Mouse (Mus musculus): ENCODE results near the gene 2010111I01Rik. TPM values are rescaled to one million over a fixed set of nuclear protein-coding genes. Genes with fewer than 3 reads are reported as not detected.

Gene 2010111I01Rik
- polyA plus RNA-seq, 1 experiment = 47.5 TPM

- TF ChIP-seq CTCF (IDR thresholded peaks at IDR 0.05; ENCODE audit: control insufficient read depth, insufficient read depth, low read length) = no peak
- no peak for TF ChIP-seq POLR2A (IDR thresholded peaks at IDR 0.05; ENCODE audit: borderline replicate concordance, control insufficient read depth, low read depth, low read length)
- Histone ChIP-seq H3K4me3 (replicated peaks; ENCODE audit: control insufficient read depth, low read depth, low read length) (no peak overlapping the region), H3K27ac (ENCODE audit: control insufficient read depth, insufficient read depth, low read depth, low read length, poor library complexity) (no peak overlapping the region), H3K4me1 (ENCODE audit: control insufficient read depth, insufficient read depth, low read length) (no peaks in the 10 kb centered on the region)
- 76% methylated on average over 1 of the region's 1 CpGs for whole genome bisulfite sequencing
Measured at GRCm38 (mm10) chr13:63136775-63137174, 172.1 kb downstream of the 2010111I01Rik start.

GRCm38 (mm10) chr13:63138376-63139048 lies 173.8 kb downstream of the 2010111I01Rik start:
- no peak for TF ChIP-seq CTCF (IDR thresholded peaks at IDR 0.05; ENCODE audit: control insufficient read depth, insufficient read depth, low read length)
- TF ChIP-seq POLR2A (IDR thresholded peaks at IDR 0.05; ENCODE audit: borderline replicate concordance, control insufficient read depth, low read depth, low read length) = no peak
- no peak overlapping the region for H3K4me3 ChIP-seq (replicated peaks; ENCODE audit: control insufficient read depth, low read depth, low read length)
- H3K4me1 ChIP-seq (ENCODE audit: control insufficient read depth, insufficient read depth, low read length) = no peaks in the 10 kb centered on the region
- no peak overlapping the region for H3K27ac ChIP-seq (ENCODE audit: control insufficient read depth, insufficient read depth, low read depth, low read length, poor library complexity)

- WGBS = 84% methylated on average over 10 of the region's 10 CpGs
- H3K4me3 ChIP-seq (replicated peaks; ENCODE audit: control insufficient read depth, low read depth, low read length) = no peak overlapping the region
- no peaks in the 10 kb centered on the region for H3K4me1 ChIP-seq (ENCODE audit: control insufficient read depth, insufficient read depth, low read length)
- TF ChIP-seq CTCF (IDR thresholded peaks at IDR 0.05; ENCODE audit: control insufficient read depth, insufficient read depth, low read length) = no peak
- TF ChIP-seq POLR2A (IDR thresholded peaks at IDR 0.05; ENCODE audit: borderline replicate concordance, control insufficient read depth, low read depth, low read length) = no peak
- H3K27ac ChIP-seq (ENCODE audit: control insufficient read depth, insufficient read depth, low read depth, low read length, poor library complexity) = no peak overlapping the region
Measured at GRCm38 (mm10) chr13:63139463-63140226, 175.0 kb downstream of the 2010111I01Rik start.

- 86% methylated on average over 6 of the region's 6 CpGs for WGBS
- no peak overlapping the region for H3K4me3 ChIP-seq (replicated peaks; ENCODE audit: control insufficient read depth, low read depth, low read length)
- no peak overlapping the region for H3K27ac ChIP-seq (ENCODE audit: control insufficient read depth, insufficient read depth, low read depth, low read length, poor library complexity)
- no peaks in the 10 kb centered on the region for H3K4me1 ChIP-seq (ENCODE audit: control insufficient read depth, insufficient read depth, low read length)
- TF ChIP-seq POLR2A (IDR thresholded peaks at IDR 0.05; ENCODE audit: borderline replicate concordance, control insufficient read depth, low read depth, low read length) (no peak), CTCF (IDR thresholded peaks at IDR 0.05; ENCODE audit: control insufficient read depth, insufficient read depth, low read length) (no peak)
Measured at GRCm38 (mm10) chr13:63140784-63141183, 176.1 kb downstream of the 2010111I01Rik start.

GRCm38 (mm10) chr13:63141275-63141674 lies 176.6 kb downstream of the 2010111I01Rik start:
- H3K4me1 ChIP-seq (ENCODE audit: control insufficient read depth, insufficient read depth, low read length) = no peaks in the 10 kb centered on the region
- no peak for TF ChIP-seq POLR2A (IDR thresholded peaks at IDR 0.05; ENCODE audit: borderline replicate concordance, control insufficient read depth, low read depth, low read length)
- no peak for TF ChIP-seq CTCF (IDR thresholded peaks at IDR 0.05; ENCODE audit: control insufficient read depth, insufficient read depth, low read length)
- H3K27ac ChIP-seq (ENCODE audit: control insufficient read depth, insufficient read depth, low read depth, low read length, poor library complexity) = no peak overlapping the region
- no peak overlapping the region for H3K4me3 ChIP-seq (replicated peaks; ENCODE audit: control insufficient read depth, low read depth, low read length)

- WGBS = 83% methylated on average over 4 of the region's 4 CpGs
- Histone ChIP-seq H3K4me3 (replicated peaks; ENCODE audit: control insufficient read depth, low read depth, low read length) (no peak overlapping the region), H3K27ac (ENCODE audit: control insufficient read depth, insufficient read depth, low read depth, low read length, poor library complexity) (no peak overlapping the region), H3K4me1 (ENCODE audit: control insufficient read depth, insufficient read depth, low read length) (no peaks in the 10 kb centered on the region)
- TF ChIP-seq POLR2A (IDR thresholded peaks at IDR 0.05; ENCODE audit: borderline replicate concordance, control insufficient read depth, low read depth, low read length) (no peak), CTCF (IDR thresholded peaks at IDR 0.05; ENCODE audit: control insufficient read depth, insufficient read depth, low read length) (no peak)
Measured at GRCm38 (mm10) chr13:63146604-63147188, 182.0 kb downstream of the 2010111I01Rik start.

GRCm38 (mm10) chr13:63148157-63148556 lies 183.5 kb downstream of the 2010111I01Rik start:
- Histone ChIP-seq H3K4me3 (replicated peaks; ENCODE audit: control insufficient read depth, low read depth, low read length) (no peak overlapping the region), H3K27ac (ENCODE audit: control insufficient read depth, insufficient read depth, low read depth, low read length, poor library complexity) (no peak overlapping the region), H3K4me1 (ENCODE audit: control insufficient read depth, insufficient read depth, low read length) (no peaks in the 10 kb centered on the region)
- no peak for TF ChIP-seq CTCF (IDR thresholded peaks at IDR 0.05; ENCODE audit: control insufficient read depth, insufficient read depth, low read length)
- TF ChIP-seq POLR2A (IDR thresholded peaks at IDR 0.05; ENCODE audit: borderline replicate concordance, control insufficient read depth, low read depth, low read length) = no peak
- WGBS = 78% methylated on average over 1 of the region's 1 CpGs

GRCm38 (mm10) chr13:63150470-63151020 lies 185.9 kb downstream of the 2010111I01Rik start:
- H3K4me1 ChIP-seq (ENCODE audit: control insufficient read depth, insufficient read depth, low read length) = no peaks in the 10 kb centered on the region
- no peak overlapping the region for H3K27ac ChIP-seq (ENCODE audit: control insufficient read depth, insufficient read depth, low read depth, low read length, poor library complexity)
- H3K4me3 ChIP-seq (replicated peaks; ENCODE audit: control insufficient read depth, low read depth, low read length) = no peak overlapping the region
- TF ChIP-seq CTCF (IDR thresholded peaks at IDR 0.05; ENCODE audit: control insufficient read depth, insufficient read depth, low read length) (no peak), POLR2A (IDR thresholded peaks at IDR 0.05; ENCODE audit: borderline replicate concordance, control insufficient read depth, low read depth, low read length) (no peak)
- 58% methylated on average over 2 of the region's 2 CpGs for WGBS
